Comparison of ENCODE assay signal across 8 mouse cellular contexts in genomic region chr9:9051184-9051583, GRCm38 (mm10).
DNase-seq lines count a peak whose midpoint lies in the region; ATAC-seq and TF ChIP-seq lines count a peak whose summit lies in the region.
"Had no signal": no experiment of that assay in that cellular context is flagged by ENCODE, and none has a peak within 500 bp of the region (broad histone marks: within the 10 kb centered on the region; RNA-seq: fewer than 3 reads in every experiment).

No protein-coding gene starts in this region.

- no peaks in the 10 kb centered on the region for H3K4me1 ChIP-seq in liver, postnatal 0 days (ENCODE audit: insufficient read depth)
- H3K4me1 ChIP-seq in liver, embryonic 12.5 days = no peaks in the 10 kb centered on the region
- H3K4me1 ChIP-seq in forebrain, embryonic 15.5 days = no peaks in the 10 kb centered on the region
- H3K4me1 ChIP-seq in neural tube, embryonic 14.5 days (ENCODE audit: control insufficient read depth, insufficient read depth, low read length) = no peaks in the 10 kb centered on the region
- H3K4me1 ChIP-seq: lung, embryonic 15.5 days had no signal

- peak; percentile 61 for TF ChIP-seq CTCF in liver, postnatal 0 days (IDR thresholded peaks at IDR 0.05; ENCODE audit: low read depth)

- ATAC-seq in liver, postnatal 0 days = no peak
- ATAC-seq in liver, embryonic 12.5 days = no peak
- peak; percentile 46; the same call in 1 of the 2 replicates for ATAC-seq in forebrain, embryonic 15.5 days (replicated peaks)
- peak; percentile 79; the same call in 1 of the 2 replicates for ATAC-seq in neural tube, embryonic 14.5 days (ENCODE audit: low read depth)

- no peak for TF ChIP-seq EP300 in liver, postnatal 0 days (IDR thresholded peaks at IDR 0.05; ENCODE audit: low read depth)

- no peaks in the 10 kb centered on the region for H3K27me3 ChIP-seq in liver, postnatal 0 days (ENCODE audit: insufficient read depth, low read length)
- no peaks in the 10 kb centered on the region for H3K27me3 ChIP-seq in liver, embryonic 12.5 days (replicated peaks)
- H3K27me3 ChIP-seq in forebrain, embryonic 15.5 days = no peaks in the 10 kb centered on the region
- no peaks in the 10 kb centered on the region for H3K27me3 ChIP-seq in neural tube, embryonic 14.5 days (ENCODE audit: control insufficient read depth, insufficient read depth, low read length)
- H3K27me3 ChIP-seq: lung, embryonic 15.5 days had no signal

- no peak overlapping the region for H3K9ac ChIP-seq in liver, postnatal 0 days (replicated peaks)
- no peak overlapping the region for H3K9ac ChIP-seq in liver, embryonic 12.5 days
- no peak overlapping the region for H3K9ac ChIP-seq in forebrain, embryonic 15.5 days (replicated peaks)
- no peak overlapping the region for H3K9ac ChIP-seq in neural tube, embryonic 14.5 days (replicated peaks; ENCODE audit: low read depth, low read length)
- H3K9ac ChIP-seq: lung, embryonic 15.5 days had no signal

- H3K4me3 ChIP-seq in liver, postnatal 0 days (ENCODE audit: low read depth, low read length) = no peak overlapping the region
- H3K4me3 ChIP-seq in liver, embryonic 12.5 days = no peak overlapping the region
- H3K4me3 ChIP-seq in forebrain, embryonic 15.5 days = no peak overlapping the region
- H3K4me3 ChIP-seq in neural tube, embryonic 14.5 days (ENCODE audit: low read depth, low read length) = no peak overlapping the region
- H3K4me3 ChIP-seq: lung, embryonic 15.5 days had no signal

- 47% methylated on average over 5 of the region's 5 CpGs for WGBS in liver, postnatal 0 days (ENCODE audit: insufficient replicate concordance)
- 35% methylated on average over 5 of the region's 5 CpGs for WGBS in liver, embryonic 12.5 days (ENCODE audit: insufficient replicate concordance)
- WGBS in forebrain, embryonic 15.5 days = 42% methylated on average over 5 of the region's 5 CpGs
- 44% methylated on average over 5 of the region's 5 CpGs for WGBS in neural tube, embryonic 14.5 days

- no peaks in the 10 kb centered on the region for H3K36me3 ChIP-seq in liver, postnatal 0 days (replicated peaks; ENCODE audit: insufficient read depth, low read length)
- H3K36me3 ChIP-seq in liver, embryonic 12.5 days = no peaks in the 10 kb centered on the region
- H3K36me3 ChIP-seq in forebrain, embryonic 15.5 days = no peaks in the 10 kb centered on the region
- H3K36me3 ChIP-seq in neural tube, embryonic 14.5 days (ENCODE audit: control insufficient read depth, insufficient read depth, low read length) = no peaks in the 10 kb centered on the region
- H3K36me3 ChIP-seq: lung, embryonic 15.5 days had no signal

- no peak overlapping the region for H3K27ac ChIP-seq in liver, postnatal 0 days (ENCODE audit: low read depth)
- H3K27ac ChIP-seq in liver, embryonic 12.5 days = no peak overlapping the region
- H3K27ac ChIP-seq in forebrain, embryonic 15.5 days (replicated peaks) = no peak overlapping the region
- H3K27ac ChIP-seq in neural tube, embryonic 14.5 days (ENCODE audit: low read depth, low read length) = no peak overlapping the region
- H3K27ac ChIP-seq: lung, embryonic 15.5 days had no signal

- DNase-seq in liver, postnatal 0 days = no peak
- DNase-seq in brain, adult 2 months (ENCODE audit: low read depth, low spot score) = peak; percentile 69
- DNase-seq in layer of hippocampus, postnatal 14 days (ENCODE audit: low spot score in 2 of 2) = peak; percentile 16 to 64
- no peak for DNase-seq in natural killer cell, adult 2 months (ENCODE audit: low spot score in 2 of 2)

- no peak overlapping the region for H3K4me2 ChIP-seq in liver, postnatal 0 days (ENCODE audit: low read depth, low read length)
- no peak overlapping the region for H3K4me2 ChIP-seq in liver, embryonic 12.5 days
- no peak overlapping the region for H3K4me2 ChIP-seq in forebrain, embryonic 15.5 days (replicated peaks)
- no peak overlapping the region for H3K4me2 ChIP-seq in neural tube, embryonic 14.5 days (ENCODE audit: low read depth, low read length)
- H3K4me2 ChIP-seq: lung, embryonic 15.5 days had no signal

- no peaks in the 10 kb centered on the region for H3K9me3 ChIP-seq in liver, postnatal 0 days (ENCODE audit: low read length)
- H3K9me3 ChIP-seq in liver, embryonic 12.5 days (replicated peaks) = no peaks in the 10 kb centered on the region
- H3K9me3 ChIP-seq in forebrain, embryonic 15.5 days = no peaks in the 10 kb centered on the region
- H3K9me3 ChIP-seq in neural tube, embryonic 14.5 days (ENCODE audit: control insufficient read depth, low read length) = no peaks in the 10 kb centered on the region
- H3K9me3 ChIP-seq: lung, embryonic 15.5 days had no signal

Comparison
In these comparisons a context has a peak if more than half of its experiments do, and no peak if none do; other contexts are left out.
1. ATAC-seq: peak in forebrain, embryonic 15.5 days (single experiment) and neural tube, embryonic 14.5 days (single experiment); none in liver, postnatal 0 days (single experiment) and liver, embryonic 12.5 days (single experiment).
2. DNase-seq: peak in brain, adult 2 months (single experiment) and layer of hippocampus, postnatal 14 days (2 of 2); none in liver, postnatal 0 days (single experiment) and natural killer cell, adult 2 months (0 of 2).